Mouse (Mus musculus) kidney, postnatal 0 days (tissue): Measurements from ENCODE around the gene Foxc1. TPM values are rescaled to one million over a fixed set of nuclear protein-coding genes. Genes with fewer than 3 reads are reported as not detected.

Experiments used
- ATAC-seq: fragments of 200-750 bp; cut with Nextera tagmentation; replicated peaks from 2 replicates; pipeline ENCODE4 v1.8.0; 2017; ENCODE audit warnings: low read depth, moderate number of reproducible peaks, moderate TSS enrichment, moderate library complexity; ENCODE audit not compliant: low FRiP score
- DNase-seq: peaks from one replicate; pipeline ENCODE4 v3.0.0-alpha.2; 2016; ENCODE audit warnings: low spot score
- H3K27ac ChIP-seq: fragments of 300-500 bp; sonication (generic); 2 replicates; pipeline ENCODE4 v1.5.1; 2014; ENCODE audit warnings: mild to moderate bottlenecking
- H3K27me3 ChIP-seq: fragments of 300-500 bp; sonication (generic); 2 replicates; pipeline ENCODE4 v1.6.1; 2014; ENCODE audit warnings: low read length, mixed read lengths; ENCODE audit not compliant: insufficient read depth
- H3K36me3 ChIP-seq: fragments of 300-500 bp; sonication (generic); 2 replicates; pipeline ENCODE4 v1.6.1; 2014; ENCODE audit warnings: low read length, mixed read lengths; ENCODE audit not compliant: insufficient read depth
- H3K4me1 ChIP-seq: fragments of 300-500 bp; sonication (generic); replicated peaks from 2 replicates; pipeline ENCODE4 v1.6.1; 2014; ENCODE audit warnings: antibody characterized with exemption, low read length, mixed read lengths; ENCODE audit not compliant: insufficient read depth
- H3K4me2 ChIP-seq: fragments of 300-500 bp; sonication (generic); 2 replicates; pipeline ENCODE4 v1.6.1; 2014; ENCODE audit warnings: mild to moderate bottlenecking, low read length, moderate library complexity, mixed read lengths
- H3K4me3 ChIP-seq: fragments of 300-500 bp; sonication (generic); replicated peaks from 2 replicates; pipeline ENCODE4 v1.5.1; 2014; ENCODE audit warnings: low read depth, low read length
- H3K9ac ChIP-seq: fragments of 300-500 bp; sonication (generic); 2 replicates; pipeline ENCODE4 v1.6.1; 2014; ENCODE audit warnings: low read depth, low read length
- H3K9me3 ChIP-seq: fragments of 300-500 bp; sonication (generic); replicated peaks from 2 replicates; pipeline ENCODE4 v1.6.1; 2016; ENCODE audit warnings: low read length, inconsistent platforms, mixed read lengths
- CTCF ChIP-seq: IDR thresholded peaks from 2 replicates; pipeline ENCODE4 v1.5.1; 2016; ENCODE audit warnings: antibody characterized with exemption, low read depth, mild to moderate bottlenecking, moderate library complexity
- WGBS: fragments of 180-500 bp; shearing (Covaris S2); extraction: QIAGEN DNeasy Blood & Tissue Kit; methylation state at CpG from one replicate; pipeline ENCODE4 v1.1.7; 2014; 5-methylcytosine and 5-hydroxymethylcytosine counted together
- polyA plus RNA-seq: library from polyadenylated mRNA; unstranded; fragments of >200 nt; fragmentation: Nextera tagmentation; extraction: Ambion mirVana; gene quantifications from 2 replicates; pipeline ENCODE4 v1.2.1, GENCODE M21; 2015

Gene Foxc1
- polyA plus RNA-seq, 1 experiment from 2014 or later: 7.6 TPM

DNA sequence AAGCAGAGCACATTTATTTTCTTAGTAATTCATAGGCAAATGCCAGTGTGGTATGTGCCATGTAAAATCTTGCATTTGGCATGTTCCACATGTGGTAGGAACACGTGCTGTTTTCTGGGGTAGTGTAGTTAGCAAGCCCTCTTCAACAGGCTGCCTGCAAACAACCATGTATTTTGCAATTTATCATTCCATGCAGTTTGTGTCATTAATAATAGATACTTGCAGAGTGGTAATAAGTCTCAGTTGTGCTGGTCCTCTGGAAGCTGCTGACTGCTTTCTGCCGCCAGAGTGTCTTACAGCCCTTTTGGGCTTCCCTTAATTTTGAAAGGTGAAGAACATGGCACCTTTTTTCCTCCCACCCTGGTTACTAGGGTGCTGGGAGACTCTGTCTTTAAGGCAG is 6.3 kb downstream of the Foxc1 start:
- Histone ChIP-seq H3K9me3 (no peaks in the 10 kb centered on the region), H3K4me2 (peak overlapping the region; percentile 83), H3K4me3 (no peak overlapping the region), H3K9ac (no peak overlapping the region), H3K27ac (no peak overlapping the region), H3K27me3 (no peaks in the 10 kb centered on the region), H3K4me1 (peaks cover 14% of the 10 kb centered on the region), H3K36me3 (no peaks in the 10 kb centered on the region)
- TF ChIP-seq CTCF: no peak
- ATAC-seq: no peak
- 75% methylated on average over 2 of the region's 2 CpGs for WGBS
- no peak for DNase-seq

GRCm38 (mm10) chr13:31815383-31816003 is 9.1 kb downstream of the Foxc1 start:
- H3K4me2 ChIP-seq: peak overlapping the region; percentile 27; the same call in 1 of the 2 replicates
- no peak for DNase-seq
- no peak for TF ChIP-seq CTCF
- no peaks in the 10 kb centered on the region for H3K9me3 ChIP-seq
- no peaks in the 10 kb centered on the region for H3K27me3 ChIP-seq
- no peak overlapping the region for H3K4me3 ChIP-seq
- H3K36me3 ChIP-seq: no peaks in the 10 kb centered on the region
- H3K27ac ChIP-seq: peak overlapping the region; percentile 54; the same call in 1 of the 2 replicates
- H3K4me1 ChIP-seq: peaks cover 14% of the 10 kb centered on the region
- 0 out of 2 replicates have a peak, but pooled peaks have one; percentile 4 for ATAC-seq
- WGBS: 22% methylated on average over 15 of the region's 15 CpGs
- no peak overlapping the region for H3K9ac ChIP-seq

DNA sequence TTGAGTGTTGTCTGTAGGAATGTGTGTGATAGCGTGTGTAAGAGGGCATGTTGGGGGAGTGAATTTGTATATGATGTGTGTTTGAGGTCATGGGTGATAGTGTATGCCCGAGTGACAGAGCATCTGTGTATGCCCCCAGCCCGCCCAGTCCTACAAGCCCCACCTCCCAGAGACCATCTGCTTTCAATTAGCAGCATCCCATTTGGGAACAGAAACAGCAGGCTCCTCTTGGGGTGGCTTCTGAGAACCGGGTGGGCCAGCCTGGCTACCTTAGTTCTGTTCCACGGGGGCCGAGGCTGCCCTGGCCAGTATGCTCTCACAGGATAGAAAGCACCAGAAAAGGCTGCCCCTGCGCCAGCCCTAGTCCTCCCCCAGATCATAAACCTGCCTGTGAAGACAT is 11.9 kb downstream of the Foxc1 start:
- H3K9ac ChIP-seq: no peak overlapping the region
- no peak overlapping the region for H3K4me3 ChIP-seq
- no peak overlapping the region for H3K4me2 ChIP-seq
- DNase-seq (peak; percentile 68), ATAC-seq (no peak; the same call in 1 of the 2 replicates)
- peak overlapping the region; percentile 2; the same call in 1 of the 2 replicates for H3K27ac ChIP-seq
- no peaks in the 10 kb centered on the region for H3K9me3 ChIP-seq
- 40% methylated on average over 7 of the region's 7 CpGs for WGBS
- H3K4me1 ChIP-seq: peaks cover 20% of the 10 kb centered on the region
- no peak for TF ChIP-seq CTCF
- no peaks in the 10 kb centered on the region for H3K27me3 ChIP-seq
- no peaks in the 10 kb centered on the region for H3K36me3 ChIP-seq

GRCm38 (mm10) chr13:31819664-31820405 is 13.4 kb downstream of the Foxc1 start:
- no peaks in the 10 kb centered on the region for H3K9me3 ChIP-seq
- TF ChIP-seq CTCF: no peak
- 0 out of 2 replicates have a peak overlapping the region, but pooled peaks have one; percentile 1 for H3K9ac ChIP-seq
- DNase-seq: no peak
- H3K4me2 ChIP-seq: peak overlapping the region; percentile 18; the same call in 1 of the 2 replicates
- no peaks in the 10 kb centered on the region for H3K36me3 ChIP-seq
- WGBS: 57% methylated on average over 14 of the region's 14 CpGs
- H3K27ac ChIP-seq: no peak overlapping the region
- H3K4me1 ChIP-seq: peaks cover 15% of the 10 kb centered on the region
- no peak for ATAC-seq
- H3K27me3 ChIP-seq: no peaks in the 10 kb centered on the region
- H3K4me3 ChIP-seq: no peak overlapping the region

DNA sequence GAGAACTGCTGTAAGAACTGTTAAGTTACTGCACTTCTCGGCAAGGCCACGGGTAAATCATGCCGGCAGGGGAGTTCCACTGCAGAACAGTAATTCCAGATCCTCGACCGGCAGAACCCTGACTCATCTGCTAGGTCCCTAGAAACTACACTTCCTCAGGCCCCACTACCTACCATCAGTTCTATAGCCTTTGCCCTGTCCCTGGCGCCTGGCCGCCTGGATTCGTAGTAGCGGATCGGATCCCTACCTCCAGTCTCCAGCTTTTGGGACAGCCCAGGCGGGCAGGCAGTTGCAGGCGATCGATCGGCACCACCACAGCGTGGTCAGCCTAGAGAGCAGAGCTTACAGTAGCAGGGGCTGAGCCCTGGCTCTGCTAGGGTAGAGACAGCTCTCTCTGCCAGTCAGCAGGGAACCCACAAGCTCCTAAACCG is 14.2 kb downstream of the Foxc1 start:
- WGBS: 11% methylated on average over 16 of the region's 16 CpGs
- DNase-seq (peak; percentile 59), ATAC-seq (0 out of 2 replicates have a peak, but pooled peaks have one; percentile 20)
- no peaks in the 10 kb centered on the region for H3K36me3 ChIP-seq
- TF ChIP-seq CTCF: no peak
- peaks cover 13% of the 10 kb centered on the region for H3K4me1 ChIP-seq
- no peaks in the 10 kb centered on the region for H3K27me3 ChIP-seq
- H3K4me3 ChIP-seq: peak overlapping the region; percentile 16
- H3K27ac ChIP-seq: no peak overlapping the region
- H3K9me3 ChIP-seq: no peaks in the 10 kb centered on the region
- H3K9ac ChIP-seq: peak overlapping the region; percentile 41
- peak overlapping the region; percentile 55 for H3K4me2 ChIP-seq

DNA sequence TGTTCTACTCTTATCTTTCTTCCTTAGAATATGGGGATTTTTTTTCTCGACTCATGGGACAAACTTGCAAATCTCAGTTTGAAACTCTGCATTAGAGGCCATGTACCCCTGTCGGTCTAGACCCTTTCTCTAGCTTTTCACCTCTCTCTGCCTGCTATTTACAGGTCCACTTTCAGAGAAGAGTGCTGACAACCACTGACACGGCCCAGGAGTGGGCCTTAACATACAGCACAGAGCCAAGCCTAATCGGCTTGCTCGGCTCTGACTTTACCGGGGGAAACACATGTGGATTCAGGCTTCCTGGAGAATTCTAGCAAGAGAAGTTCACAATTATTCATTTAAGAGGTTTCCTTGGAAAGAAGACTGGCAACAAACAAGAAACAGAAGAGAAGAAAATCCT is 14.6 kb downstream of the Foxc1 start:
- TF ChIP-seq CTCF: no peak
- H3K9me3 ChIP-seq: no peaks in the 10 kb centered on the region
- H3K4me2 ChIP-seq: peak overlapping the region; percentile 55
- no peaks in the 10 kb centered on the region for H3K36me3 ChIP-seq
- peaks cover 8% of the 10 kb centered on the region; the same call in 1 of the 2 replicates for H3K4me1 ChIP-seq
- H3K4me3 ChIP-seq: peak overlapping the region; percentile 16
- no peak overlapping the region for H3K27ac ChIP-seq
- WGBS: 42% methylated on average over 6 of the region's 6 CpGs
- H3K27me3 ChIP-seq: no peaks in the 10 kb centered on the region
- ATAC-seq: no peak
- H3K9ac ChIP-seq: peak overlapping the region; percentile 41
- DNase-seq: no peak
